Mouse (Mus musculus) c-Kit-negative CD71-positive TER-119-positive erythroid progenitor cells, embryonic 14.5 days (primary cell): ENCODE results near the gene Cela1.

Experiments
- DNase-seq: peaks from one replicate; pipeline ENCODE4 v3.0.0-alpha.2; 2013; ENCODE audit warnings: low read depth, low spot score

Gene Cela1

GRCm38 (mm10) chr15:100635851-100636645, 51.7 kb downstream of the Cela1 start:
- DNase-seq: no peak

- no peak for DNase-seq
These were observed 52.5 kb downstream of the Cela1 start for GRCm38 (mm10) chr15:100635239-100635638.

DNA sequence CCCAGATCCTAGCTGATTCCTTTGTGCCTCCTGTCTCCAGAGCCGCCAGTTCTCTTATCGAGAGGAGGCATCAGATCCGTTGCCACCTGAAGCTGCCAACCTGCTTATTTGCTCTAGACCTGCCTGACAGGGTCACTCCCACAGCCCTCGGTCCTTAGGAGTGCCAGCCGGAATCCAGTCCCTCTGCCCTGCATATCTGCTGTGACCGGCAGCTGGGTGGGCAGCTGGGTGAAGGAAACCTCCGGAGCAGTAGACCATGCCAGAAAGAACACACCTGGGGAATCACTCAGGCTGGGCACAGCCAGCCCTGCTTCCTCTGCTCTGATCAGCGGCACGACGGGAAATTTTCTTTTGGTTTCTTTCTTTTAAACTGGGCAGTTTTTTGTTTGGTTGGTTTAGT, 54.4 kb downstream of the Cela1 start:
- DNase-seq: no peak

DNA sequence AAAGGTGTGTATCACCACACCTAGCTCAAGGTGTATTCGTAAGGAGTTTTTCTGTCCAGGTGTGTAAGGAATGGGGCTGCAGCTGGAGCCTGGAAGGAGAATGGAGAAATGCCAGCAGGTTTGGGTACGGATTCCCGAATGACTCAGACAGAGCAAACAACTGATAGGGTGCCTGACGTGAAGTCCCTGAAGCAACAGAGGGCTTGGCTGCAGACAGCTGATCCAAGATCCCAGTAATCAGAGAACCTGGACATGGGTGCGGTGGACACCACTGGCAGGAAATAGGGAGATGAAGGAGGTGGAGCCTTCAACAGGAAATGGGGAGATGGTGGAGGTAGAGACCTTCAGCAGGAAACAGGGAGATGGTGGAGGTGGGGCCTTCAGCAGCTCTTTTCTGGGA, 55.4 kb downstream of the Cela1 start:
- no peak for DNase-seq

GRCm38 (mm10) chr15:100631454-100632170, 56.1 kb downstream of the Cela1 start:
- DNase-seq: no peak

DNA sequence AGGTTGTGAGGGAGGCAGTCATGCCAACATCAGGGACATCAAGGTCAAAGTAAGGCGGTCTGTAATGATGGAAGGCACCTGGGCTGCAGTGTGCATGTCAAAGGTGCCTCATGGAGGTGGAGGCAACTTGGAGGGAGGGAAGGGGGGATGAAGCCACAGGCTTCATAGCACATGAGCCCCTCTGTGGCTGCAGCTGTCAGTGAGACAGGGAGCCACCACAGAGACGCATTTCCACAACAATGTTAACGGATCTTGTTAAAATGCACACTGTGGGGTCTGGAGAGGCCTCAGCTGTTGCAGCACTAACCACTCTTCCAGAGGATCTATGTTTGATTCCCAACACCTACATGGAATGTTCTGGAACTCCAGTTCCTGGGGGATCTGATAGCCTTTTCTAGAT, 57.6 kb downstream of the Cela1 start:
- DNase-seq: no peak

- DNase-seq: no peak
These were observed 58.9 kb downstream of the Cela1 start for GRCm38 (mm10) chr15:100628797-100629196.

- no peak for DNase-seq
These were observed 59.8 kb downstream of the Cela1 start for GRCm38 (mm10) chr15:100627774-100628370.

DNA sequence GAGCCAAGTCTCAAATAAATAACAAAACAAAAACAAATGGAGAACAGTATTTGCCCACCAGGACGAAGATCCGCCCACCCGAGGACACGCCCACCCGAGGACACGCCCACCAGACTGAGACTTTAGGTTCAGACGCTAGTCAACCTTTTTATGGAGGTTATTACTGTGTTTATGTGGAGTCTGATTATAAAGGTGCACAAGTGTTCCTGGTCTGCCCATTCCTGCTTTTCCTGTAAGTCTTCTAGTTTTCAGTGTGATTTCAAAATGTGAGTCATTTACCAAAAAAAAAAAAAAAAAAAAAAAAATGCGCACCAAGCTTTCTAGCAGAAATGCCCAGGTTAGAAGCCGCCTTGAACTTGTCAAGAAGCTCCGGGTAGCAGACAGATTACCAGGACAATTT, 60.4 kb downstream of the Cela1 start:
- no peak for DNase-seq

DNA sequence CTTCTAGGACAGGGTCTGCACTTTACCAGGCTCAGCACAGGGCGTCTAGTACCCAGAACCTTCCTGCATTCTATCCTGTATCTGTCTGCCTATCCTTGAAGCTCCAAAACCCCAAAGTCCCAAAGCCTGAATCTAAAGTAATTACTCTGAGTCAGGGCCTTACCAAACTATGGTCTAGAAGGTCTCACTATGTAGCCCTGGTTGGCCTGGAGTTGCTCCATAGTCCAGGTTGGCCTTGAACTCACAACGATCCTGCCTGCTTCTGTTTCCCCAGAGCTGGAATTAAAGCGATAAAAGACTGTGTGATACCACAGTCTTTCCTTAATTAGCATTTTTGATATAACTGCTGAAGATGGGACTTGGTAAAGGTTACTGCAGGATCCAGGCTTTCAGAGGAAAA, 63.3 kb downstream of the Cela1 start:
- no peak for DNase-seq
